Mouse (Mus musculus) limb, embryonic 14.5 days (tissue): ENCODE results near the gene Invs. TPM values are rescaled to one million over a fixed set of nuclear protein-coding genes. Genes with fewer than 3 reads are reported as not detected.
"Not testable (repeated sequence)": the region's sequence is repeated elsewhere in the genome, so short reads cannot be mapped to it uniquely, and the experiment has no call there.

Experiments
- ATAC-seq: fragments of 200-750 bp; cut with Nextera tagmentation; 2 replicates; pipeline ENCODE4 v1.8.0; 2017; ENCODE audit warnings: low read depth, moderate number of reproducible peaks, moderate TSS enrichment; ENCODE audit not compliant: low FRiP score
- DNase-seq: peaks from one replicate; pipeline ENCODE4 v3.0.0-alpha.2; 2015; ENCODE audit warnings: low spot score
- H3K27ac ChIP-seq: fragments of 300-500 bp; sonication (generic); replicated peaks from 2 replicates; pipeline ENCODE4 v1.5.1; 2014; ENCODE audit warnings: low read depth, mild to moderate bottlenecking, low read length, moderate library complexity, mixed read lengths
- H3K27me3 ChIP-seq: fragments of 300-500 bp; sonication (generic); 2 replicates; pipeline ENCODE4 v1.6.1; 2014; ENCODE audit warnings: low read length, mixed read lengths; ENCODE audit not compliant: control insufficient read depth, insufficient read depth
- H3K36me3 ChIP-seq: fragments of 300-500 bp; sonication (generic); 2 replicates; pipeline ENCODE4 v1.6.1; 2014; ENCODE audit warnings: mild to moderate bottlenecking, low read length, moderate library complexity, mixed read lengths; ENCODE audit not compliant: control insufficient read depth, insufficient read depth
- H3K4me1 ChIP-seq: fragments of 300-500 bp; sonication (generic); 2 replicates; pipeline ENCODE4 v1.6.1; 2014; ENCODE audit warnings: antibody characterized with exemption, low read length, mixed read lengths; ENCODE audit not compliant: control insufficient read depth, insufficient read depth
- H3K4me2 ChIP-seq: fragments of 300-500 bp; sonication (generic); replicated peaks from 2 replicates; pipeline ENCODE4 v1.6.1; 2014; ENCODE audit warnings: low read depth, mild to moderate bottlenecking, low read length, moderate library complexity; ENCODE audit not compliant: severe bottlenecking
- H3K4me3 ChIP-seq: fragments of 300-500 bp; sonication (generic); replicated peaks from 2 replicates; pipeline ENCODE4 v1.5.1; 2014; ENCODE audit warnings: low read length
- H3K9ac ChIP-seq: fragments of 300-500 bp; sonication (generic); 2 replicates; pipeline ENCODE4 v1.6.1; 2014; ENCODE audit warnings: mild to moderate bottlenecking, low read depth, low read length, moderate library complexity; ENCODE audit not compliant: severe bottlenecking
- H3K9me3 ChIP-seq: fragments of 300-500 bp; sonication (generic); 2 replicates; pipeline ENCODE4 v1.6.1; 2016; ENCODE audit warnings: low read length; ENCODE audit not compliant: control insufficient read depth
- POLR2A ChIP-seq: fragments of 200-500 bp; IDR thresholded peaks from 2 replicates; pipeline ENCODE4 v1.8.0; 2012; ENCODE audit warnings: inconsistent platforms, mild to moderate bottlenecking, moderate library complexity, borderline replicate concordance; ENCODE audit not compliant: insufficient read depth, insufficient read length; ENCODE audit errors: extremely low read depth
- WGBS: fragments of 180-500 bp; shearing (Covaris S2); extraction: QIAGEN DNeasy Blood & Tissue Kit; methylation state at CpG from one replicate; pipeline ENCODE4 v1.1.7; 2014; 5-methylcytosine and 5-hydroxymethylcytosine counted together
- polyA plus RNA-seq, 2 experiments: library from polyadenylated mRNA; depleted of rRNA in 1 of 2; stranded (reverse) in 1 of 2; unstranded in 1 of 2; fragments of >200 nt; fragmentation: Nextera tagmentation in 1 of 2; extraction: Ambion mirVana in 1 of 2; gene quantifications; 2 replicates each; pipeline versions ENCODE4 v1.2.1 to v1.2.3; 2012 to 2014

The Invs gene
- polyA plus RNA-seq, 2 experiments = 6.5 to 7.8 TPM

GRCm38 (mm10) chr4:48403066-48403640 is 123.6 kb downstream of the Invs start:
- Histone ChIP-seq H3K36me3 (no peaks in the 10 kb centered on the region), H3K9me3 (no peaks in the 10 kb centered on the region), H3K4me1 (no peaks in the 10 kb centered on the region), H3K9ac (no peak overlapping the region), H3K27me3 (no peaks in the 10 kb centered on the region), H3K27ac (no peak overlapping the region), H3K4me3 (no peak overlapping the region), H3K4me2 (no peak overlapping the region)
- 77% methylated on average over 16 of the region's 16 CpGs for WGBS
- ATAC-seq (no peak), DNase-seq (no peak)
- TF ChIP-seq POLR2A = no peak

GRCm38 (mm10) chr4:48405724-48406491 is 126.3 kb downstream of the Invs start:
- not testable (repeated sequence) for H3K4me3 ChIP-seq, H3K36me3 ChIP-seq, H3K27me3 ChIP-seq, H3K4me1 ChIP-seq, H3K9me3 ChIP-seq, ATAC-seq, DNase-seq, H3K27ac ChIP-seq, H3K4me2 ChIP-seq, H3K9ac ChIP-seq
- 86% methylated on average over 9 of the region's 10 CpGs for WGBS

GRCm38 (mm10) chr4:48407350-48408039 is 127.9 kb downstream of the Invs start:
- no peak for TF ChIP-seq POLR2A
- Histone ChIP-seq H3K4me2 (no peak overlapping the region), H3K4me3 (no peak overlapping the region), H3K36me3 (no peaks in the 10 kb centered on the region), H3K27me3 (no peaks in the 10 kb centered on the region), H3K27ac (no peak overlapping the region), H3K9ac (no peak overlapping the region), H3K4me1 (no peaks in the 10 kb centered on the region), H3K9me3 (no peaks in the 10 kb centered on the region)
- WGBS = 46% methylated on average over 18 of the region's 18 CpGs
- ATAC-seq = no peak
- DNase-seq = peak; percentile 63

- no peak for TF ChIP-seq POLR2A
These were observed 133.9 kb downstream of the Invs start for GRCm38 (mm10) chr4:48413473-48413872.

GRCm38 (mm10) chr4:48415838-48416335 is 136.3 kb downstream of the Invs start:
- H3K27me3 ChIP-seq = no peaks in the 10 kb centered on the region
- H3K9me3 ChIP-seq = no peaks in the 10 kb centered on the region
- no peak for ATAC-seq
- no peak overlapping the region for H3K9ac ChIP-seq
- H3K36me3 ChIP-seq = no peaks in the 10 kb centered on the region
- no peak overlapping the region for H3K4me2 ChIP-seq
- H3K4me1 ChIP-seq = no peaks in the 10 kb centered on the region
- WGBS = 83% methylated on average over 10 of the region's 10 CpGs
- no peak overlapping the region for H3K4me3 ChIP-seq
- no peak for TF ChIP-seq POLR2A
- DNase-seq = no peak
- no peak overlapping the region for H3K27ac ChIP-seq

More at GRCm38 (mm10) chr4:48413473-48413872, 133.9 kb downstream of the Invs start:
- no peak for ATAC-seq
- H3K27me3 ChIP-seq = no peaks in the 10 kb centered on the region
- H3K4me1 ChIP-seq = no peaks in the 10 kb centered on the region
- H3K36me3 ChIP-seq = no peaks in the 10 kb centered on the region
- WGBS = 89% methylated on average over 8 of the region's 8 CpGs
- no peak overlapping the region for H3K4me3 ChIP-seq
- no peak for DNase-seq
- H3K4me2 ChIP-seq = no peak overlapping the region
- no peak overlapping the region for H3K27ac ChIP-seq
- no peaks in the 10 kb centered on the region for H3K9me3 ChIP-seq
- H3K9ac ChIP-seq = no peak overlapping the region
